In genomic region chr11:11932102-11932789, GRCm38 (mm10) we compare ENCODE assay signal across 10 mouse cellular contexts. TPM values are rescaled to one million over a fixed set of nuclear protein-coding genes. Genes with fewer than 3 reads are reported as not detected.
DNase-seq lines count a peak whose midpoint lies in the region; ATAC-seq and TF ChIP-seq lines count a peak whose summit lies in the region.
"Had no signal": no experiment of that assay in that cellular context is flagged by ENCODE, and none has a peak within 500 bp of the region (broad histone marks: within the 10 kb centered on the region; RNA-seq: fewer than 3 reads in every experiment).

No protein-coding gene starts in this region.

- no peaks in the 10 kb centered on the region; the same call in 1 of the 2 replicates for H3K4me1 ChIP-seq in intestine, embryonic 14.5 days (replicated peaks; ENCODE audit: control insufficient read depth, insufficient read depth, low read length)
- H3K4me1 ChIP-seq in intestine, postnatal 0 days (replicated peaks; ENCODE audit: control insufficient read depth, insufficient read depth, low read length): no peaks in the 10 kb centered on the region
- H3K4me1 ChIP-seq in embryonic facial prominence, embryonic 15.5 days: no peaks in the 10 kb centered on the region
- peaks cover 14% of the 10 kb centered on the region for H3K4me1 ChIP-seq in heart, embryonic 16.5 days (ENCODE audit: control insufficient read depth, insufficient read depth, low read length)

- H3K36me3 ChIP-seq in intestine, embryonic 14.5 days (ENCODE audit: control insufficient read depth, insufficient read depth, low read length): peaks cover 76% of the 10 kb centered on the region
- H3K36me3 ChIP-seq in intestine, postnatal 0 days (ENCODE audit: control insufficient read depth, insufficient read depth): peaks cover 31% of the 10 kb centered on the region
- peaks cover 61% of the 10 kb centered on the region for H3K36me3 ChIP-seq in embryonic facial prominence, embryonic 15.5 days
- peaks cover 59% of the 10 kb centered on the region for H3K36me3 ChIP-seq in heart, embryonic 16.5 days (ENCODE audit: control insufficient read depth, insufficient read depth)

- TF ChIP-seq CTCF in intestine, postnatal 0 days (IDR thresholded peaks at IDR 0.05; ENCODE audit: low read depth): no peak

- WGBS in intestine, embryonic 14.5 days: 71% methylated on average over 11 of the region's 11 CpGs
- 71% methylated on average over 11 of the region's 11 CpGs for WGBS in intestine, postnatal 0 days
- WGBS in embryonic facial prominence, embryonic 15.5 days: 77% methylated on average over 11 of the region's 11 CpGs
- WGBS in heart, embryonic 16.5 days: 51% methylated on average over 11 of the region's 11 CpGs

- no peak overlapping the region for H3K4me3 ChIP-seq in intestine, embryonic 14.5 days (ENCODE audit: low read depth, low read length)
- no peak overlapping the region for H3K4me3 ChIP-seq in intestine, postnatal 0 days (ENCODE audit: low read depth, low read length)
- H3K4me3 ChIP-seq in embryonic facial prominence, embryonic 15.5 days (replicated peaks): no peak overlapping the region
- no peak overlapping the region for H3K4me3 ChIP-seq in heart, embryonic 16.5 days (ENCODE audit: low read length)

- peak; percentile 51 for DNase-seq in intestine, embryonic 14.5 days (ENCODE audit: low spot score)
- peak; percentile 33 for DNase-seq in lung, postnatal 10 days
- DNase-seq in adrenal gland, adult 2 months: no peak
- DNase-seq in kidney, postnatal 4 days: no peak
- DNase-seq: kidney, postnatal 36 days had no signal

- no peaks in the 10 kb centered on the region for H3K9me3 ChIP-seq in intestine, embryonic 14.5 days (ENCODE audit: control insufficient read depth, low read length)
- H3K9me3 ChIP-seq in intestine, postnatal 0 days (ENCODE audit: control insufficient read depth): no peaks in the 10 kb centered on the region
- H3K9me3 ChIP-seq in embryonic facial prominence, embryonic 15.5 days (replicated peaks): no peaks in the 10 kb centered on the region
- H3K9me3 ChIP-seq in heart, embryonic 16.5 days (replicated peaks; ENCODE audit: control insufficient read depth, low read length): no peaks in the 10 kb centered on the region

- H3K27ac ChIP-seq in intestine, embryonic 14.5 days (ENCODE audit: low read depth): 0 out of 2 replicates have a peak overlapping the region, but pooled peaks have one; percentile 2
- no peak overlapping the region for H3K27ac ChIP-seq in intestine, postnatal 0 days (ENCODE audit: low read depth, low read length)
- H3K27ac ChIP-seq in embryonic facial prominence, embryonic 15.5 days (replicated peaks): peak overlapping the region; percentile 8; the same call in 1 of the 2 replicates
- peak overlapping the region; percentile 63 for H3K27ac ChIP-seq in heart, embryonic 16.5 days (ENCODE audit: low read length)

- H3K27me3 ChIP-seq in intestine, embryonic 14.5 days (replicated peaks; ENCODE audit: control insufficient read depth, insufficient read depth, low read length): no peaks in the 10 kb centered on the region
- H3K27me3 ChIP-seq in intestine, postnatal 0 days (replicated peaks; ENCODE audit: control insufficient read depth, insufficient read depth, low read length): no peaks in the 10 kb centered on the region
- H3K27me3 ChIP-seq in embryonic facial prominence, embryonic 15.5 days: no peaks in the 10 kb centered on the region
- no peaks in the 10 kb centered on the region for H3K27me3 ChIP-seq in heart, embryonic 16.5 days (ENCODE audit: control insufficient read depth, insufficient read depth, low read length)

- H3K9ac ChIP-seq in intestine, embryonic 14.5 days (ENCODE audit: low read length): no peak overlapping the region
- H3K9ac ChIP-seq in intestine, postnatal 0 days (ENCODE audit: low read depth, low read length): no peak overlapping the region
- H3K9ac ChIP-seq in embryonic facial prominence, embryonic 15.5 days: no peak overlapping the region
- H3K9ac ChIP-seq in heart, embryonic 16.5 days (ENCODE audit: low read length): no peak overlapping the region

- no peak overlapping the region for H3K4me2 ChIP-seq in intestine, embryonic 14.5 days (ENCODE audit: low read length)
- no peak overlapping the region for H3K4me2 ChIP-seq in intestine, postnatal 0 days (replicated peaks; ENCODE audit: low read depth)
- no peak overlapping the region for H3K4me2 ChIP-seq in embryonic facial prominence, embryonic 15.5 days (replicated peaks)
- H3K4me2 ChIP-seq in heart, embryonic 16.5 days (ENCODE audit: low read depth, low read length): no peak overlapping the region

- ATAC-seq in intestine, embryonic 14.5 days (replicated peaks; ENCODE audit: low FRiP score, low TSS enrichment, low read depth): no peak
- no peak for ATAC-seq in intestine, postnatal 0 days
- ATAC-seq in embryonic facial prominence, embryonic 15.5 days (ENCODE audit: insufficient number of reproducible peaks, low FRiP score, low TSS enrichment, low read depth): peak; percentile 43; the same call in 1 of the 2 replicates
- no peak for ATAC-seq in heart, embryonic 16.5 days (replicated peaks; ENCODE audit: extremely low read depth, insufficient read depth, low FRiP score)
- ATAC-seq in granulocyte monocyte progenitor cell, adult 5-6 weeks (replicated peaks; ENCODE audit: poor library complexity, severe bottlenecking): no peak

RNA-seq across cellular contexts. Expression of gene Ddc, which starts 34.3 kb away (rescaled TPM):
- 34.8 and 37.3 TPM in 2 replicates for polyA plus RNA-seq in intestine, embryonic 14.5 days (2014; fragmentation: Nextera tagmentation; extraction: Ambion mirVana)
- 19.2 and 20.9 TPM in 2 replicates for polyA plus RNA-seq in intestine, postnatal 0 days (2015; fragmentation: Nextera tagmentation; extraction: Ambion mirVana)
- 20.7 and 24.2 TPM in 2 replicates for polyA plus RNA-seq in embryonic facial prominence, embryonic 15.5 days (2015; fragmentation: Nextera tagmentation; extraction: Ambion mirVana)
- polyA plus RNA-seq in heart, embryonic 16.5 days (2015; fragmentation: Nextera tagmentation; extraction: Ambion mirVana): 112 TPM in 2 replicates
- total RNA-seq in adrenal gland, adult 2 months (2021): 10 to 100 TPM; 46.1 to 86.5 TPM
- 11.0 and 13.5 TPM in 2 replicates for polyA plus RNA-seq in adrenal gland, adult 2 months (2012; rRNA removed)
- total RNA-seq in granulocyte monocyte progenitor cell, adult 5-6 weeks (2014; fragmentation: Nextera tagmentation): 2.1 TPM in 1 of 2 replicates, not detected in the other
- 0.65 TPM in 1 of 2 replicates, not detected in the other for total RNA-seq in granulocyte monocyte progenitor cell, adult 5-6 weeks (2017)
- total RNA-seq: common myeloid progenitor, adult 5-6 weeks had no signal

Comparison
In these comparisons a context has a peak if more than half of its experiments do, and no peak if none do; other contexts are left out.
1. DNase-seq: peak in intestine, embryonic 14.5 days (single experiment) and lung, postnatal 10 days (single experiment); none in adrenal gland, adult 2 months (single experiment) and kidney, postnatal 4 days (0 of 2).